Mouse (Mus musculus) forebrain, embryonic 13.5 days (tissue): ENCODE measurements at regions not wholly inside any gene's neighbourhood (a gene's known extent, or its start where the extent isn't known, plus 50 kb on each side); places are given as distances from the start of the nearest gene placed in this dataset.

ENCODE experiments used
- ATAC-seq: fragments of 200-750 bp; cut with Nextera tagmentation; 2 replicates; pipeline ENCODE4 v1.8.0; 2017
- H3K27ac ChIP-seq: fragments of 300-500 bp; sonication (generic); 2 replicates; pipeline ENCODE4 v1.5.1; 2015; ENCODE audit warnings: inconsistent platforms, mild to moderate bottlenecking, moderate library complexity
- H3K27me3 ChIP-seq: fragments of 300-500 bp; sonication (generic); 2 replicates; pipeline ENCODE4 v1.6.1; 2015; ENCODE audit warnings: mild to moderate bottlenecking, inconsistent platforms
- H3K36me3 ChIP-seq: fragments of 300-500 bp; sonication (generic); 2 replicates; pipeline ENCODE4 v1.6.1; 2015; ENCODE audit warnings: mild to moderate bottlenecking, inconsistent platforms; ENCODE audit not compliant: poor library complexity, severe bottlenecking
- H3K4me1 ChIP-seq: fragments of 300-500 bp; sonication (generic); 2 replicates; pipeline ENCODE4 v1.6.1; 2015; ENCODE audit warnings: inconsistent platforms
- H3K4me2 ChIP-seq: fragments of 300-500 bp; sonication (generic); 2 replicates; pipeline ENCODE4 v1.6.1; 2015; ENCODE audit warnings: inconsistent platforms, mild to moderate bottlenecking, moderate library complexity
- H3K4me3 ChIP-seq: fragments of 300-500 bp; sonication (generic); 2 replicates; pipeline ENCODE4 v1.5.1; 2015; ENCODE audit warnings: mild to moderate bottlenecking, inconsistent platforms
- H3K9ac ChIP-seq: fragments of 300-500 bp; sonication (generic); 2 replicates; pipeline ENCODE4 v1.6.1; 2015; ENCODE audit warnings: mild to moderate bottlenecking, inconsistent platforms
- H3K9me3 ChIP-seq: fragments of 300-500 bp; sonication (generic); replicated peaks from 2 replicates; pipeline ENCODE4 v1.6.1; 2016; ENCODE audit warnings: inconsistent platforms
- WGBS: fragments of 180-500 bp; shearing (Covaris S2); methylation state at CpG from one replicate; pipeline ENCODE4 v1.1.7; 2015; 5-methylcytosine and 5-hydroxymethylcytosine counted together

GRCm38 (mm10) chr19:28205691-28206090 is 194.7 kb upstream of the Rfx3 start:
- Histone ChIP-seq H3K9ac (no peak overlapping the region), H3K27me3 (no peaks in the 10 kb centered on the region), H3K4me2 (no peak overlapping the region), H3K4me3 (no peak overlapping the region), H3K4me1 (no peaks in the 10 kb centered on the region), H3K27ac (no peak overlapping the region), H3K9me3 (no peaks in the 10 kb centered on the region), H3K36me3 (no peaks in the 10 kb centered on the region)
- no peak for ATAC-seq
- WGBS: 89% methylated on average over 4 of the region's 4 CpGs

DNA sequence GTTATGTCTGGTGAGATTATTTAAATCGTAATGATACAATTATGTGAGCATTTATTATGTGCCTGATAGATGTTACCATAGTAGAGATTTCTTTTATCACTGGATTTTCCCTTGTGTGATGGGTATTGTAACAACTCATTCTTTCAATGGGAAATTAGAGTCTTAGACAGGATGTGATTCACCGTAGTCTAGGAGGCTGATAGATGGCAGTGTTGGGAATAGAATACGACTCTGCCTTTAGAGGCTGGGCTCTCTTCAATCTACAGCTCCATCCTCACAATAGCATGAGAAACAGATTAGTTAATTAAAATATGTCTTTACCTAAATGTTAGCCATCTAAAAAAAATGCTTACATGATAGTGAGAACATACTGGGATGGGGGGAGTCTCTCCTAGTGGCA is 192.8 kb upstream of the Rfx3 start:
- no peaks in the 10 kb centered on the region for H3K4me1 ChIP-seq
- WGBS: 87% methylated on average over 3 of the region's 3 CpGs
- no peak overlapping the region for H3K9ac ChIP-seq
- no peak overlapping the region for H3K27ac ChIP-seq
- H3K9me3 ChIP-seq: no peaks in the 10 kb centered on the region
- H3K27me3 ChIP-seq: no peaks in the 10 kb centered on the region
- H3K36me3 ChIP-seq: no peaks in the 10 kb centered on the region
- H3K4me2 ChIP-seq: no peak overlapping the region
- ATAC-seq: no peak
- no peak overlapping the region for H3K4me3 ChIP-seq

DNA sequence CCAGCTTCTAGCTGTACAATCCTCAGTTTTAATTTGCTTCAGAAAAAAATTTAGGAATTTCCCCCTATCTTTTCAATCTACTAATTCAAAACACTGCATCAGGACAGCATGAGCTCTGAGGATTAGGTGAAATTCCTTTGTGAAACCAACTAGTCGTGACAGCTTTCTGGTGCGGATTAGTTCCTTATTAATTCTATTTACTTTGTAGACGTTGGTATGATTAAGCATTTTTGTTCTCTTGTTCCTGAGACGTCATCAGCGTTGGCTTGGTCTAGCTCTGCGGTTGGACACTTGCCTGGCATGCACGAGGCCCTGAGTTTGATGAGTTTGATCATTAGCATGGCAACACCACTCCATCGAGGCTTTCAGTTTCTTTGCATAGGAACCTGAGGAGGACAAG is 188.4 kb upstream of the Rfx3 start:
- Histone ChIP-seq H3K27ac (no peak overlapping the region), H3K9me3 (no peaks in the 10 kb centered on the region), H3K9ac (no peak overlapping the region), H3K4me3 (no peak overlapping the region), H3K36me3 (no peaks in the 10 kb centered on the region), H3K4me2 (no peak overlapping the region), H3K27me3 (no peaks in the 10 kb centered on the region), H3K4me1 (no peaks in the 10 kb centered on the region)
- 14% methylated on average over 8 of the region's 8 CpGs for WGBS
- no peak for ATAC-seq

- Histone ChIP-seq H3K4me2 (no peak overlapping the region), H3K9me3 (0 out of 2 replicates have a peak, but pooled peaks cover 4% of the 10 kb centered on the region), H3K27ac (no peak overlapping the region), H3K4me3 (no peak overlapping the region), H3K4me1 (peaks cover 9% of the 10 kb centered on the region), H3K27me3 (no peaks in the 10 kb centered on the region), H3K9ac (no peak overlapping the region), H3K36me3 (no peaks in the 10 kb centered on the region)
- no peak for ATAC-seq
- WGBS: 95% methylated on average over 5 of the region's 5 CpGs
Observed at GRCm38 (mm10) chr19:28196881-28197280, 185.9 kb upstream of the Rfx3 start.

GRCm38 (mm10) chr19:28192248-28192647 is 181.3 kb upstream of the Rfx3 start:
- H3K27ac ChIP-seq: no peak overlapping the region
- ATAC-seq: no peak
- peaks cover 18% of the 10 kb centered on the region for H3K4me1 ChIP-seq
- H3K27me3 ChIP-seq: no peaks in the 10 kb centered on the region
- H3K4me2 ChIP-seq: no peak overlapping the region
- H3K36me3 ChIP-seq: no peaks in the 10 kb centered on the region
- H3K4me3 ChIP-seq: no peak overlapping the region
- WGBS: 30% methylated on average over 3 of the region's 3 CpGs
- 0 out of 2 replicates have a peak, but pooled peaks cover 4% of the 10 kb centered on the region for H3K9me3 ChIP-seq
- H3K9ac ChIP-seq: no peak overlapping the region

- ATAC-seq: peak; percentile 72; the same call in 1 of the 2 replicates
- 0 out of 2 replicates have a peak, but pooled peaks cover 4% of the 10 kb centered on the region for H3K9me3 ChIP-seq
- WGBS: 5% methylated on average over 9 of the region's 9 CpGs
- H3K4me3 ChIP-seq: no peak overlapping the region
- no peak overlapping the region for H3K9ac ChIP-seq
- H3K27me3 ChIP-seq: no peaks in the 10 kb centered on the region
- H3K36me3 ChIP-seq: no peaks in the 10 kb centered on the region
- no peak overlapping the region for H3K27ac ChIP-seq
- H3K4me2 ChIP-seq: peak overlapping the region; percentile 18; the same call in 1 of the 2 replicates
- H3K4me1 ChIP-seq: peaks cover 18% of the 10 kb centered on the region
Observed at GRCm38 (mm10) chr19:28191428-28192116, 180.6 kb upstream of the Rfx3 start.

- Histone ChIP-seq H3K4me3 (no peak overlapping the region), H3K27ac (no peak overlapping the region), H3K9ac (no peak overlapping the region), H3K4me1 (peaks cover 18% of the 10 kb centered on the region), H3K9me3 (0 out of 2 replicates have a peak, but pooled peaks cover 4% of the 10 kb centered on the region), H3K4me2 (no peak overlapping the region), H3K36me3 (no peaks in the 10 kb centered on the region), H3K27me3 (no peaks in the 10 kb centered on the region)
- WGBS: 75% methylated on average over 10 of the region's 10 CpGs
- ATAC-seq: no peak
Observed at GRCm38 (mm10) chr19:28190250-28190649, 179.3 kb upstream of the Rfx3 start.

DNA sequence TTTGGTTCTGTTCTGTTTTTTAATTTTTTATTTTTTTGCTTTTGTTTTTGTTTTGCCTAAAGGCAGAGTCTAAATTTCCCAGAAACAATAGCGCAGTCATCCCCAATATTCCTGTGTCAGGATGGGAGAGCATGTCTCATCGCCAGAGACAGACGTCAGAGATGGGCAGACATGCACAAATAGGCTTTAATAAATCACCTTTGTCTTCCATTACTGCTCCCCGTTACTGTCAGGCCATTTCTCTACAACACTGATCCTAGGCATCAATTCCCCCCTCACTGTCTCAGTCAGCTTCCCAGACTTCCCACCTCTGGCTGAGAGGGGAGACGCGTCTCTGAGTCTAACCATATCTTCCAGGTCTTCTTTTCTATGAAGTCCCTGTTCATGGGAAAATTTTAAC is 177.4 kb upstream of the Rfx3 start:
- Histone ChIP-seq H3K36me3 (no peaks in the 10 kb centered on the region), H3K9me3 (no peaks in the 10 kb centered on the region), H3K27ac (no peak overlapping the region), H3K27me3 (no peaks in the 10 kb centered on the region), H3K4me1 (peaks cover 18% of the 10 kb centered on the region), H3K4me2 (no peak overlapping the region), H3K4me3 (no peak overlapping the region), H3K9ac (no peak overlapping the region)
- ATAC-seq: no peak
- 86% methylated on average over 6 of the region's 6 CpGs for WGBS

GRCm38 (mm10) chr19:28182411-28183182 is 171.6 kb upstream of the Rfx3 start:
- no peaks in the 10 kb centered on the region for H3K27me3 ChIP-seq
- no peak overlapping the region for H3K4me3 ChIP-seq
- no peak for ATAC-seq
- H3K9me3 ChIP-seq: no peaks in the 10 kb centered on the region
- no peaks in the 10 kb centered on the region for H3K36me3 ChIP-seq
- no peak overlapping the region for H3K27ac ChIP-seq
- no peaks in the 10 kb centered on the region for H3K4me1 ChIP-seq
- 78% methylated on average over 12 of the region's 12 CpGs for WGBS
- no peak overlapping the region for H3K9ac ChIP-seq
- no peak overlapping the region for H3K4me2 ChIP-seq

DNA sequence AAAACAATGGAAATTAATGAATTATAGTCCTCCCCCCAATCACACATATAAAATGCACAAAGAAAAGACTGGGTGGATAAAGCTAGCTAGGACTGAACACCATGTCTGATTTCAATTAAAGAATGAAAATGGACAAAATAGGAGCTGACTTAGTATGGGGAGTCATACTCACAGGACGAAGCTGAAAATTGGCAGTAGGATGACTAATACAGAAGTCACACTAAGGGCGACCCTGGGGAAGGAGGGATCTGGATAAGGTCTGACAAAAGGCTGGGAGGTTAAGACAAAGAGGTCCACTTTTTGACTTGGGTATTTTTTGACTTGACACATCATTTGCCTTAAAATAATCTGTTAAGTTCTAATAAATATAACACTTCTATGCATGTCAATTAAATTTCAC is 170.2 kb upstream of the Rfx3 start:
- no peak overlapping the region for H3K4me3 ChIP-seq
- 96% methylated on average over 2 of the region's 2 CpGs for WGBS
- H3K27ac ChIP-seq: no peak overlapping the region
- H3K9ac ChIP-seq: no peak overlapping the region
- H3K9me3 ChIP-seq: no peaks in the 10 kb centered on the region
- H3K27me3 ChIP-seq: no peaks in the 10 kb centered on the region
- no peaks in the 10 kb centered on the region for H3K36me3 ChIP-seq
- no peak overlapping the region for H3K4me2 ChIP-seq
- no peak for ATAC-seq
- no peaks in the 10 kb centered on the region for H3K4me1 ChIP-seq

- WGBS: 93% methylated on average over 6 of the region's 6 CpGs
- Histone ChIP-seq H3K4me2 (no peak overlapping the region), H3K27me3 (no peaks in the 10 kb centered on the region), H3K4me1 (no peaks in the 10 kb centered on the region), H3K9me3 (no peaks in the 10 kb centered on the region), H3K9ac (no peak overlapping the region), H3K36me3 (no peaks in the 10 kb centered on the region), H3K27ac (no peak overlapping the region), H3K4me3 (no peak overlapping the region)
- no peak for ATAC-seq
Observed at GRCm38 (mm10) chr19:28178114-28178513, 167.1 kb upstream of the Rfx3 start.

DNA sequence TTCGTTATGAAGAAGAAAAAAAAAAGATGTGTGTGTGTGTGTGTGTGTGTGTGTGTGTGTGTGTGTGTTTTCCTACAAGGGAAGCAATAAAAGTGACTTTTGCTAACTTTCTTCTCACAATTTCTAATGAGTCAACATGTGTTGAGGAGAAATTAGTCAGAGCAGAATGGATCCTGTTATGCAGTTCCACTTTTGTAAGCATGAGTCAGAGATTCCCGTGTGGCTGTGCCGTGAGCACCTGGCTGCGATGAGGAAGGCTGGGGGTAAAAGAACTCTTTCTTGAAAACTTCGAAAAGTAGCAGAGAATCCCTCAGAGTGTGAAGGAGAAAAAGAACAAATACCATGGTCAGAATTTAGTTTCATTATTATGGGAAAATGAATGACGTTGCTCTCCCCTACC is 165.9 kb upstream of the Rfx3 start:
- Histone ChIP-seq H3K27me3 (no peaks in the 10 kb centered on the region), H3K4me2 (no peak overlapping the region), H3K36me3 (no peaks in the 10 kb centered on the region), H3K4me1 (no peaks in the 10 kb centered on the region), H3K27ac (no peak overlapping the region), H3K4me3 (no peak overlapping the region), H3K9ac (no peak overlapping the region), H3K9me3 (no peaks in the 10 kb centered on the region)
- 91% methylated on average over 6 of the region's 6 CpGs for WGBS
- no peak for ATAC-seq
